Mouse (Mus musculus): ENCODE measurements around the gene Tbx3. TPM values are rescaled to one million over a fixed set of nuclear protein-coding genes. Genes with fewer than 3 reads are reported as not detected.

The Tbx3 gene
- polyA plus RNA-seq, 1 experiment from 2014 or later, result 2.8 TPM

DNA sequence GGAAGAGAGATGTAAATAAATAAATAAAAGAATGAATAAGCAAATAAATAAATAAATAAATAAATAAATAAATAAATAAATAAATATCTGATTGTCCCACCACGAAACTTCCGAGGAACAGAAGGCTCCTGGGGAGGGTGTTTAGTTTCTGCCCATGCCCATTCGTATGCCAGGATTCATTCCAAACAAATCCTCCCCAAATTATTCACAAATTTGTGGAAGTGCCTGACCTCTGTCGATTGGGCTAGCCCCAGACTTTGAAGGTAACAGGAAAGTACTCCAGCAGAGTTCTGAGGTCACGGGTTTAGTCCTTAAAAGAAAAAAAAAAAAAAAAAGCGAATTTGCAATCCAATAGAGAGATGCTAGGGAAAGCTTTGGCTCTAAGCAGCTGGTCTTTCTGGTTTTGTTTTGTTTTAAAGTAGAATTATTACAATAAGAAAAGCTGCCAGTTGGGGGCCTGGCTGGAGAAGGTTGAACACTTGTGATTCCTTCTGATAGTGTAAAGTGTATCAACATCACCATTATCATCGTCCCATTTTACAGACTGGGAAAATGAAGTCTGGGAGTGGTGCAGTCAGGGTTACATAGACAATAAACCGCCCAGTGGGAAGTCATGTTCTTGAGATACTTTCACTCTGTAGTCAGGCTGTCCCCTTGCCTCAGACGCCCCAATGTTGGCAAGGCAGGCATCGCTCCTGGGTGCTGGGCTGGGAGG lies 9.3 kb downstream of the Tbx3 start:
- Histone ChIP-seq H3K27ac (ENCODE audit: low read depth) (no peak overlapping the region), H3K4me3 (ENCODE audit: low read depth, low read length) (no peak overlapping the region), H3K9ac (replicated peaks) (no peak overlapping the region), H3K9me3 (ENCODE audit: low read length) (no peaks in the 10 kb centered on the region), H3K4me2 (ENCODE audit: low read depth, low read length) (no peak overlapping the region), H3K36me3 (replicated peaks; ENCODE audit: insufficient read depth, low read length) (no peaks in the 10 kb centered on the region), H3K4me1 (ENCODE audit: insufficient read depth) (no peaks in the 10 kb centered on the region), H3K27me3 (ENCODE audit: insufficient read depth, low read length) (peaks cover 57% of the 10 kb centered on the region)
- ATAC-seq (no peak), DNase-seq (no peak)
- 49% methylated on average over 10 of the region's 10 CpGs for whole genome bisulfite sequencing (ENCODE audit: insufficient replicate concordance)
- no peak for TF ChIP-seq EP300 (IDR thresholded peaks at IDR 0.05; ENCODE audit: low read depth)
- no peak for TF ChIP-seq CTCF (IDR thresholded peaks at IDR 0.05; ENCODE audit: low read depth)

DNA sequence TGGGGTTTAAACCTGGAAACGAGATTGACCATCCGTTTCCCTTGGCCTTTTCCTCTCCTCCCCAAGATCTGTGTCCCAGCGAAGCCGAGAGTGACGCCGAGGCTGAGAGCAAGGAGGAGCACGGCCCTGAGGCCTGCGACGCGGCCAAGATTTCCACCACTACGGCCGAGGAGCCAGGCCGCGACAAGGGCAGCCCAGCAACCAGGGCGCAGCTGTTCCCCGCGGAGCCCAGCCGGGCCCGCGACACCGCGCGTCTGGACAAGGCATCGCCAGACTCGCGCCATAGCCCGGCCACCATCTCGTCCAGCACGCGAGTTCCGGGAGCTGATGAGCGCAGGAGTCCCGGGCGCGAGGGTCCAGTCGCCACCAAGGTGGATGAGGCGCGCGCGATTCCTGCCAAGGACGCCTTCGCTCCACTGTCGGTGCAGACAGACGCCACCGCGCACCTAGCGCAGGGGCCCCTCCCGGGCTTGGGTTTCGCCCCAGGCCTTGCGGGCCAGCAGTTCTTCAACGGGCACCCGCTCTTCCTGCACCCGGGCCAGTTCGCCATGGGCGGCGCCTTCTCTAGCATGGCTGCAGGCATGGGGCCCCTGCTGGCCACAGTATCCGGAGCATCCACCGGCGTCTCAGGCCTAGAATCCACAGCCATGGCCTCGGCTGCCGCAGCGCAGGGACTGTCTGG lies 10.0 kb downstream of the Tbx3 start:
- WGBS (ENCODE audit: insufficient replicate concordance), result 15% methylated on average over 62 of the region's 62 CpGs
- no peaks in the 10 kb centered on the region for H3K9me3 ChIP-seq (ENCODE audit: low read length)
- no peak overlapping the region for H3K9ac ChIP-seq (replicated peaks)
- no peak for ATAC-seq
- H3K27me3 ChIP-seq (ENCODE audit: insufficient read depth, low read length), result peaks cover 57% of the 10 kb centered on the region
- H3K36me3 ChIP-seq (replicated peaks; ENCODE audit: insufficient read depth, low read length), result no peaks in the 10 kb centered on the region
- no peak for TF ChIP-seq EP300 (IDR thresholded peaks at IDR 0.05; ENCODE audit: low read depth)
- TF ChIP-seq CTCF (IDR thresholded peaks at IDR 0.05; ENCODE audit: low read depth), result no peak
- no peak overlapping the region for H3K27ac ChIP-seq (ENCODE audit: low read depth)
- no peak overlapping the region for H3K4me3 ChIP-seq (ENCODE audit: low read depth, low read length)
- no peaks in the 10 kb centered on the region for H3K4me1 ChIP-seq (ENCODE audit: insufficient read depth)
- no peak overlapping the region for H3K4me2 ChIP-seq (ENCODE audit: low read depth, low read length)
- DNase-seq, result no peak

DNA sequence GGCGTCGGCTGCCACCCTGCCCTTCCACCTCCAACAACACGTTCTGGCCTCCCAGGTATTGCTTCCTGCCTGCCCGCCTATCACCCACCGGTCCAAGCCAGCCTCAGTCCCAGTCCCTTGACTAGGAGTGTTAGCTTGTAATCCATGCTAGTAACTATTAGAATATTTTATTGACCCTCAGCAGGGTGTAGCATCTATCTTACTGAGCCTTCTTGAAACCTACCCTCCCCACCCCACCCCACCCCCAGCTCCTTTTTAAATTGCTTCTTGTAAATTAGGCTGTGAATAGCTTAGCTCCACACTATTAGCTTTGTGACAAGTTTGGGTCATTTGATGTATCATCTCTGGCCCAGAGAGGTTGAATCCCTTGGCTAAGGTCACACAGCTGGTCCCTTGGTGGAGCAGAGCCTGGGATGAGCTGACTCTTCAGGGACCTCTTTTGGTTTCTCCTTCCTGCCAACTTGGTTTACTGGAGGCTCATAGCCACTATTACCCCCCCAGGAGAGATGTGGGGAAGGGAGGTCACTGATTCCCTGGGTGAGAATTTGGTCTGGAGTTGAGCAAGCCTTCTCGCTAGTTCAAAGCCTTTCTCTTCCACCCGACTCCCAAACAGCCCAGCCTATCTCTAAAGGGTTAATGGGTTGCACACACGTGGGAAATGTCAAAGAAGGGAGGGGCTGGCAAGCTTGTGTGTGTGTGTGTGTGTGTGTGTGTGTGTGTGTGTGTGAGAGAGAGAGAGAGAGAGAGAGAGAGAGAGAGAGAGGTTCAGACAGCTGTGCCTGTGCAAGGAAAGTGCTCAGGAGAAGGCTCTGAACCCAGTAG lies 10.8 kb downstream of the Tbx3 start:
- no peaks in the 10 kb centered on the region for H3K36me3 ChIP-seq (replicated peaks; ENCODE audit: insufficient read depth, low read length)
- no peak overlapping the region for H3K27ac ChIP-seq (ENCODE audit: low read depth)
- DNase-seq, result no peak
- TF ChIP-seq EP300 (IDR thresholded peaks at IDR 0.05; ENCODE audit: low read depth), result no peak
- no peak for TF ChIP-seq CTCF (IDR thresholded peaks at IDR 0.05; ENCODE audit: low read depth)
- H3K4me1 ChIP-seq (ENCODE audit: insufficient read depth), result no peaks in the 10 kb centered on the region
- H3K9me3 ChIP-seq (ENCODE audit: low read length), result no peaks in the 10 kb centered on the region
- H3K4me2 ChIP-seq (ENCODE audit: low read depth, low read length), result no peak overlapping the region
- ATAC-seq, result no peak
- H3K9ac ChIP-seq (replicated peaks), result no peak overlapping the region
- WGBS (ENCODE audit: insufficient replicate concordance), result 23% methylated on average over 8 of the region's 8 CpGs
- no peak overlapping the region for H3K4me3 ChIP-seq (ENCODE audit: low read depth, low read length)
- H3K27me3 ChIP-seq (ENCODE audit: insufficient read depth, low read length), result peaks cover 62% of the 10 kb centered on the region

DNA sequence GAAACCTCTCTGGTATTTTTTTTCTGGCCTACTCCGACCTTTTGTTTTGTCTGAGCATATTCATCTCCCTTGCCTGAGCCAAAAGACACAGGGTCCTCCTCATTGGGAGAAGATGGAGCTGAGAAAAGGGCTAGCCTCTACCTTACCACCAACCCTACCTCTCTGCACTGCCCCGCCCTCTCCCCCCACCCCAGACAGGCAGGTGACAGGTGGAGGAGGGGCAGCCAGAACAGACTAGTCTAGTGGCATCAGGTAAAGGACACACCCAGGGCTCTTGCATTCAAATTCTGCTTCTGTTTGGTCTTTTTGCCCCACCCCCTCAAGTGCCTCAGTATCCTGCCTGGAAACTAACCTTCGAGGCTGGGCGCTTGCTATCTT lies 11.4 kb downstream of the Tbx3 start:
- no peak for TF ChIP-seq EP300 (IDR thresholded peaks at IDR 0.05; ENCODE audit: low read depth)
- TF ChIP-seq CTCF (IDR thresholded peaks at IDR 0.05; ENCODE audit: low read depth), result no peak
- peaks cover 68% of the 10 kb centered on the region for H3K27me3 ChIP-seq (ENCODE audit: insufficient read depth, low read length)
- H3K9ac ChIP-seq (replicated peaks), result no peak overlapping the region
- no peaks in the 10 kb centered on the region for H3K36me3 ChIP-seq (replicated peaks; ENCODE audit: insufficient read depth, low read length)
- H3K9me3 ChIP-seq (ENCODE audit: low read length), result no peaks in the 10 kb centered on the region
- DNase-seq (no peak), ATAC-seq (no peak)
- H3K4me2 ChIP-seq (ENCODE audit: low read depth, low read length), result no peak overlapping the region
- H3K4me1 ChIP-seq (ENCODE audit: insufficient read depth), result 0 out of 2 replicates have a peak, but pooled peaks cover 2% of the 10 kb centered on the region
- 45% methylated on average over 4 of the region's 4 CpGs for WGBS (ENCODE audit: insufficient replicate concordance)
- H3K4me3 ChIP-seq (ENCODE audit: low read depth, low read length), result no peak overlapping the region
- H3K27ac ChIP-seq (ENCODE audit: low read depth), result no peak overlapping the region

DNA sequence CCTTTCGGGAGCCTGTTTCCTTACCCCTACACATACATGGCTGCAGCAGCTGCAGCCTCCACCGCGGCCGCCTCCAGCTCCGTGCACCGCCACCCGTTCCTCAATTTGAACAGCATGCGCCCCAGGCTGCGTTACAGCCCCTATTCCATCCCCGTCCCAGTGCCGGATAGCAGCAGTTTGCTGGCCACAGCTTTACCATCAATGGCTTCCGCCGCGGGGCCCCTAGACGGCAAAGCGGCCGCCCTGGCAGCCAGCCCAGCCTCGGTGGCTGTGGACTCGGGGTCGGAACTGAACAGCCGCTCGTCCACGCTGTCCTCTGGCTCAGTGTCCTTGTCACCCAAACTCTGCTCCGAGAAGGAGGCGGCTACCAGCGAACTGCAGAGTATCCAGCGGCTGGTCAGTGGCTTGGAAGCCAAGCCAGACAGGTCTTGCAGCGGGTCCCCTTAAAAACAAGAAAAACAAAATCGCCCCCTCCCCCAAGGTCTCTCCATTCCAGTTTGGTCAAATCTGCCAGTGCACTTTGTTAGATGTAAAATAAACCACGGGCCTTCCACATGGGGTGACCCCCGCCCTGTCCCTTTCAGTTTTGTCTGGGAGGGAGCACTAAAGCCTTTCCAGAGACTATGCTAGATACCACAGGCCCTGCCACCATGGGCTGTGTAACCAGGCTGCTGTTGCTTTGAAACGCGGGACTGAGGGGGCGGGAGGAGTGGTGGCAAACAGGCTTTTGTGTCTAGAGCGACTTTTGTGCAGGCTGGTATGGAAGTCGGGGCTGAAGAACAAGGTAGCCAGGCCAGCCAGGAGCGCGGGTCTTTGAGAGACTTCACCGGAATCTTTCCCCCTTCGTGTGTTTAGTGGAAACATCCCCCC lies 12.4 kb downstream of the Tbx3 start:
- DNase-seq, result peak; percentile 49
- Histone ChIP-seq H3K27ac (ENCODE audit: low read depth) (no peak overlapping the region), H3K9me3 (ENCODE audit: low read length) (no peaks in the 10 kb centered on the region), H3K9ac (replicated peaks) (no peak overlapping the region), H3K27me3 (ENCODE audit: insufficient read depth, low read length) (peaks cover 79% of the 10 kb centered on the region), H3K36me3 (replicated peaks; ENCODE audit: insufficient read depth, low read length) (no peaks in the 10 kb centered on the region), H3K4me2 (ENCODE audit: low read depth, low read length) (no peak overlapping the region), H3K4me1 (ENCODE audit: insufficient read depth) (0 out of 2 replicates have a peak, but pooled peaks cover 3% of the 10 kb centered on the region), H3K4me3 (ENCODE audit: low read depth, low read length) (no peak overlapping the region)
- WGBS (ENCODE audit: insufficient replicate concordance), result 11% methylated on average over 40 of the region's 40 CpGs
- TF ChIP-seq EP300 (IDR thresholded peaks at IDR 0.05; ENCODE audit: low read depth) (no peak), CTCF (IDR thresholded peaks at IDR 0.05; ENCODE audit: low read depth) (no peak)
- ATAC-seq, result no peak
